Comparison of ENCODE assay signal across 24 mouse cellular contexts in the genomic region with DNA sequence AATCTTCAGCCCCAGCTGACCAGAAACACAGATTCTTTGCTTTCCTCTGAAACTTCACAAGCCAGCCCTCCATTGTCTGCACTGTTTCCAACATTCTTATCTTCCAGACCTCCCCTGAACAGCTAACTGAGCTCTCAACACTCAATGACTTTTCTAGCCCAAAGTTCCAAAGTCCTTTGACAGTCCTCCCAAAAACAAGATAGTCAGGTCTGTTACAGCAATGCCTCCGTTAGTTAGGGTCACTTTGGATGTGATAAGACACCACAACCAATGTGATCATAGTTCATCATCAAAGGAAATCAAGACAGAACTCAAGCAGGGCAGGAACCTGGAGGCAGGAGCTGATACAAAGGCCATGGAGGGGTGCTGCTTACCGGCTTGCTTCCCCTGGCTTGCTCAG. TPM values are rescaled to one million over a fixed set of nuclear protein-coding genes. Genes with fewer than 3 reads are reported as not detected.
DNase-seq lines count a peak whose midpoint lies in the region; ATAC-seq and TF ChIP-seq lines count a peak whose summit lies in the region.
"Had no signal": no experiment of that assay in that cellular context is flagged by ENCODE, and none has a peak within 500 bp of the region (broad histone marks: within the 10 kb centered on the region; RNA-seq: fewer than 3 reads in every experiment).

No protein-coding gene starts in this region.

- no peak for TF ChIP-seq EP300 in liver, postnatal 0 days (IDR thresholded peaks at IDR 0.05; ENCODE audit: low read depth)

- 17% methylated on average over 2 of the region's 2 CpGs for WGBS in liver, adult 2 months
- 59% methylated on average over 2 of the region's 2 CpGs for WGBS in liver, postnatal 0 days (ENCODE audit: insufficient replicate concordance)
- WGBS in liver, embryonic 15.5 days (ENCODE audit: insufficient replicate concordance): 49% methylated on average over 2 of the region's 2 CpGs
- 92% methylated on average over 2 of the region's 2 CpGs for WGBS in midbrain, embryonic 11.5 days
- 95% methylated on average over 2 of the region's 2 CpGs for WGBS in midbrain, postnatal 0 days

- H3K4me2 ChIP-seq in liver, postnatal 0 days (ENCODE audit: low read depth, low read length): no peak overlapping the region
- H3K4me2 ChIP-seq in liver, embryonic 15.5 days: no peak overlapping the region
- H3K4me2 ChIP-seq in midbrain, embryonic 11.5 days: no peak overlapping the region
- H3K4me2 ChIP-seq in midbrain, postnatal 0 days (ENCODE audit: low read depth, low read length, poor library complexity, severe bottlenecking): no peak overlapping the region
- H3K4me2 ChIP-seq: embryonic facial prominence, embryonic 12.5 days; forebrain, embryonic 13.5 days; forebrain, embryonic 15.5 days had no signal

- TF ChIP-seq POLR2A in liver, adult 2 months (IDR thresholded peaks at IDR 0.05; ENCODE audit: extremely low read depth, insufficient read depth, low read length): no peak

- H3K4me3 ChIP-seq in liver, adult 2 months (ENCODE audit: insufficient read depth, low read depth, low read length): no peak overlapping the region
- no peak overlapping the region for H3K4me3 ChIP-seq in liver, postnatal 0 days (ENCODE audit: low read depth, low read length)
- no peak overlapping the region for H3K4me3 ChIP-seq in liver, embryonic 15.5 days (replicated peaks)
- no peak overlapping the region for H3K4me3 ChIP-seq in midbrain, embryonic 11.5 days (ENCODE audit: low read depth, low read length)
- no peak overlapping the region for H3K4me3 ChIP-seq in midbrain, postnatal 0 days (ENCODE audit: low read depth, low read length)
- H3K4me3 ChIP-seq: embryonic facial prominence, embryonic 10.5 days; embryonic facial prominence, embryonic 12.5 days; forebrain, embryonic 13.5 days; forebrain, embryonic 15.5 days had no signal

- DNase-seq in liver, adult 2 months (ENCODE audit: extremely low read depth, low read depth, low spot score): peak; percentile 96
- no peak for DNase-seq in liver, postnatal 0 days
- no peak for DNase-seq in liver
- DNase-seq in midbrain, embryonic 11.5 days (ENCODE audit: low spot score, missing footprints): peak; percentile 21
- DNase-seq in midbrain, postnatal 0 days (ENCODE audit: low spot score): no peak
- DNase-seq: adrenal gland, adult 8-10 months; adrenal gland, postnatal 14 days; adrenal gland, postnatal 36 days; B cell, adult 2 months; cerebellum, adult 11-12 months; cerebellum, adult 2 months; cerebellum, adult 9-10 months; cerebellum, postnatal 10 days; cerebellum, postnatal 25 days had no signal

- H3K9ac ChIP-seq in liver, adult 2 months (ENCODE audit: low read depth, low read length): no peak overlapping the region
- H3K9ac ChIP-seq in liver, postnatal 0 days (replicated peaks): no peak overlapping the region
- H3K9ac ChIP-seq in liver, embryonic 15.5 days: no peak overlapping the region
- no peak overlapping the region for H3K9ac ChIP-seq in midbrain, embryonic 11.5 days (ENCODE audit: low read length)
- H3K9ac ChIP-seq in midbrain, postnatal 0 days (replicated peaks; ENCODE audit: low read length, poor library complexity, severe bottlenecking): no peak overlapping the region
- H3K9ac ChIP-seq: embryonic facial prominence, embryonic 12.5 days; forebrain, embryonic 13.5 days; forebrain, embryonic 15.5 days had no signal

- H3K79me2 ChIP-seq in liver, adult 2 months (ENCODE audit: control insufficient read depth, insufficient read depth, low read length): peaks cover 35% of the 10 kb centered on the region; the same call in 1 of the 2 replicates

- ATAC-seq in liver, postnatal 0 days: no peak
- no peak for ATAC-seq in liver, embryonic 15.5 days (ENCODE audit: insufficient read depth)
- ATAC-seq in midbrain, embryonic 11.5 days (ENCODE audit: low FRiP score): no peak
- no peak for ATAC-seq in midbrain, postnatal 0 days (ENCODE audit: low FRiP score)
- ATAC-seq: activated CD4-positive, CD25-positive, alpha-beta regulatory T cell, adult 4 months; CD4-positive, CD25-positive, alpha-beta regulatory T cell, adult 4 months; forebrain, embryonic 13.5 days; forebrain, embryonic 15.5 days; Patski had no signal

- no peak for TF ChIP-seq CTCF in liver, adult 2 months (IDR thresholded peaks at IDR 0.05; ENCODE audit: low read depth, low read length)
- TF ChIP-seq CTCF in liver, postnatal 0 days (IDR thresholded peaks at IDR 0.05; ENCODE audit: low read depth): no peak
- TF ChIP-seq CTCF in midbrain, postnatal 0 days (IDR thresholded peaks at IDR 0.05): no peak

- H3K4me1 ChIP-seq in liver, adult 2 months (ENCODE audit: control insufficient read depth, insufficient read depth, low read length): peaks cover 29% of the 10 kb centered on the region
- peaks cover 15% of the 10 kb centered on the region for H3K4me1 ChIP-seq in liver, postnatal 0 days (ENCODE audit: insufficient read depth)
- peaks cover 16% of the 10 kb centered on the region for H3K4me1 ChIP-seq in liver, embryonic 15.5 days (replicated peaks)
- H3K4me1 ChIP-seq in midbrain, embryonic 11.5 days (ENCODE audit: control insufficient read depth, insufficient read depth, low read length): no peaks in the 10 kb centered on the region
- H3K4me1 ChIP-seq in midbrain, postnatal 0 days (ENCODE audit: insufficient read depth, low read length): no peaks in the 10 kb centered on the region
- H3K4me1 ChIP-seq: embryonic facial prominence, embryonic 12.5 days; forebrain, embryonic 13.5 days had no signal

- H3K36me3 ChIP-seq in liver, adult 2 months (ENCODE audit: control insufficient read depth, insufficient read depth, low read length): peaks cover 1% of the 10 kb centered on the region; the same call in 1 of the 2 replicates
- no peaks in the 10 kb centered on the region for H3K36me3 ChIP-seq in liver, postnatal 0 days (replicated peaks; ENCODE audit: insufficient read depth, low read length)
- H3K36me3 ChIP-seq in liver, embryonic 15.5 days (replicated peaks): no peaks in the 10 kb centered on the region
- H3K36me3 ChIP-seq in midbrain, embryonic 11.5 days (ENCODE audit: control insufficient read depth, insufficient read depth, low read length): no peaks in the 10 kb centered on the region
- H3K36me3 ChIP-seq in midbrain, postnatal 0 days (ENCODE audit: insufficient read depth, low read length): no peaks in the 10 kb centered on the region
- H3K36me3 ChIP-seq: embryonic facial prominence, embryonic 12.5 days; forebrain, embryonic 15.5 days had no signal

- H3K9me3 ChIP-seq in liver, postnatal 0 days (ENCODE audit: low read length): no peaks in the 10 kb centered on the region
- no peaks in the 10 kb centered on the region for H3K9me3 ChIP-seq in liver, embryonic 15.5 days (replicated peaks)
- H3K9me3 ChIP-seq in midbrain, embryonic 11.5 days (ENCODE audit: control insufficient read depth, low read length): no peaks in the 10 kb centered on the region
- no peaks in the 10 kb centered on the region for H3K9me3 ChIP-seq in midbrain, postnatal 0 days (ENCODE audit: low read length)
- H3K9me3 ChIP-seq: embryonic facial prominence, embryonic 10.5 days; embryonic facial prominence, embryonic 12.5 days; forebrain, embryonic 13.5 days; forebrain, embryonic 15.5 days; G1E had no signal

- no peaks in the 10 kb centered on the region for H3K27me3 ChIP-seq in liver, adult 2 months (ENCODE audit: control insufficient read depth, insufficient read depth, low read length)
- H3K27me3 ChIP-seq in liver, postnatal 0 days (ENCODE audit: insufficient read depth, low read length): no peaks in the 10 kb centered on the region
- no peaks in the 10 kb centered on the region for H3K27me3 ChIP-seq in liver, embryonic 15.5 days
- H3K27me3 ChIP-seq in midbrain, embryonic 11.5 days (ENCODE audit: control insufficient read depth, insufficient read depth, low read length): no peaks in the 10 kb centered on the region
- H3K27me3 ChIP-seq in midbrain, postnatal 0 days (ENCODE audit: insufficient read depth, low read length): no peaks in the 10 kb centered on the region
- H3K27me3 ChIP-seq: CH12.LX; embryonic facial prominence, embryonic 12.5 days; forebrain, embryonic 13.5 days; forebrain, embryonic 15.5 days; Patski had no signal

- peak overlapping the region; percentile 75 for H3K27ac ChIP-seq in liver, adult 2 months (replicated peaks; ENCODE audit: insufficient read depth, low read depth, low read length)
- no peak overlapping the region for H3K27ac ChIP-seq in liver, postnatal 0 days (ENCODE audit: low read depth)
- H3K27ac ChIP-seq in liver, embryonic 15.5 days (replicated peaks): 0 out of 2 replicates have a peak overlapping the region, but pooled peaks have one; percentile 24
- no peak overlapping the region for H3K27ac ChIP-seq in midbrain, embryonic 11.5 days (ENCODE audit: low read depth, low read length)
- H3K27ac ChIP-seq in midbrain, postnatal 0 days (ENCODE audit: low read depth, low read length): no peak overlapping the region
- H3K27ac ChIP-seq: embryonic facial prominence, embryonic 10.5 days; embryonic facial prominence, embryonic 12.5 days; forebrain, embryonic 13.5 days; forebrain, embryonic 15.5 days had no signal

RNA-seq across cellular contexts. Expression of gene Ap1g1, which starts 36.9 kb away (rescaled TPM):
- total RNA-seq in liver, adult 2 months (2014; rRNA removed): 54.8 and 57.8 TPM in 2 replicates
- 28.0 and 28.2 TPM in 2 replicates for polyA plus RNA-seq in liver, adult 2 months (2012; rRNA removed)
- polyA plus RNA-seq in liver, postnatal 0 days (2015; fragmentation: Nextera tagmentation; extraction: Ambion mirVana): 13.3 and 14.0 TPM in 2 replicates
- 14.9 and 15.7 TPM in 2 replicates for polyA plus RNA-seq in liver, embryonic 15.5 days (2015; fragmentation: Nextera tagmentation; extraction: Ambion mirVana)
- polyA plus RNA-seq in midbrain, embryonic 11.5 days (2014; fragmentation: Nextera tagmentation; extraction: Ambion mirVana): 41.6 and 47.3 TPM in 2 replicates
- 74.4 and 94.0 TPM in 2 replicates for total RNA-seq in midbrain, postnatal 0 days (2014; rRNA removed)
- polyA plus RNA-seq in midbrain, postnatal 0 days (2015; fragmentation: Nextera tagmentation; extraction: Ambion mirVana): 32.8 and 40.2 TPM in 2 replicates

RNA-seq across cellular contexts. Expression of gene Phlpp2, which starts 53.1 kb away (rescaled TPM):
- 0.92 and 1.3 TPM in 2 replicates for total RNA-seq in liver, adult 2 months (2014; rRNA removed)
- 0.76 and 1.2 TPM in 2 replicates for polyA plus RNA-seq in liver, adult 2 months (2012; rRNA removed)
- 1.5 TPM in 2 replicates for polyA plus RNA-seq in liver, postnatal 0 days (2015; fragmentation: Nextera tagmentation; extraction: Ambion mirVana)
- polyA plus RNA-seq in liver, embryonic 15.5 days (2015; fragmentation: Nextera tagmentation; extraction: Ambion mirVana): 3.2 and 3.7 TPM in 2 replicates
- 2.7 and 3.2 TPM in 2 replicates for polyA plus RNA-seq in midbrain, embryonic 11.5 days (2014; fragmentation: Nextera tagmentation; extraction: Ambion mirVana)
- 11.6 and 14.7 TPM in 2 replicates for total RNA-seq in midbrain, postnatal 0 days (2014; rRNA removed)
- 3.0 and 4.7 TPM in 2 replicates for polyA plus RNA-seq in midbrain, postnatal 0 days (2015; fragmentation: Nextera tagmentation; extraction: Ambion mirVana)

Comparison
In these comparisons a context has a peak if more than half of its experiments do, and no peak if none do; other contexts are left out.
1. DNase-seq: peak in liver, adult 2 months (single experiment) and midbrain, embryonic 11.5 days (single experiment); none in liver, postnatal 0 days (single experiment), liver (single experiment) and midbrain, postnatal 0 days (single experiment).
2. H3K27ac ChIP-seq: peak in liver, adult 2 months (single experiment) and liver, embryonic 15.5 days (single experiment); none in liver, postnatal 0 days (single experiment), midbrain, embryonic 11.5 days (single experiment) and midbrain, postnatal 0 days (single experiment).